Mouse (Mus musculus) myocyte (in vitro differentiated cells): ENCODE results near the gene Ung. TPM values are rescaled to one million over a fixed set of nuclear protein-coding genes. Genes with fewer than 3 reads are reported as not detected.

ENCODE experiments used
- H3K27me3 ChIP-seq: one replicate; pipeline ENCODE4 v1.6.1; 2011; ENCODE audit not compliant: control insufficient read depth, insufficient read depth, insufficient read length
- H3K36me3 ChIP-seq: one replicate; pipeline ENCODE4 v1.6.1; 2011; ENCODE audit not compliant: control insufficient read depth, insufficient read depth
- H3K4me2 ChIP-seq: one replicate; pipeline ENCODE4 v1.6.1; 2011; ENCODE audit warnings: low read depth, control low read depth
- H3K4me3 ChIP-seq: one replicate; pipeline ENCODE4 v1.5.1; 2011; ENCODE audit warnings: mild to moderate bottlenecking, control low read depth, moderate library complexity
- H3K79me2 ChIP-seq: one replicate; pipeline ENCODE4 v1.6.1; 2011; ENCODE audit not compliant: control insufficient read depth, insufficient read depth
- H3ac ChIP-seq: one replicate; pipeline ENCODE4 v1.6.1; 2011; ENCODE audit not compliant: control insufficient read depth, insufficient read length
- CEBPB ChIP-seq: IDR thresholded peaks from 2 replicates; pipeline ENCODE4 v1.6.1; 2011; ENCODE audit warnings: mild to moderate bottlenecking, moderate library complexity; ENCODE audit not compliant: poor library complexity, insufficient read depth, severe bottlenecking
- E2F4 ChIP-seq: IDR thresholded peaks from one replicate; pipeline ENCODE4 v1.6.1; 2011; ENCODE audit warnings: mild to moderate bottlenecking, control low read depth, moderate library complexity; ENCODE audit not compliant: insufficient read depth
- MAX ChIP-seq: IDR thresholded peaks from one replicate; pipeline ENCODE4 v1.6.1; 2011; ENCODE audit warnings: low read depth, mild to moderate bottlenecking, control low read depth
- MYOD1 ChIP-seq, 3 experiments: IDR thresholded peaks; one replicate each; pipeline ENCODE4 v1.6.1; 2011; ENCODE audit warnings: control low read depth in 2 of 3, low read depth in 2 of 3, mild to moderate bottlenecking in 2 of 3, moderate library complexity in 1 of 3; ENCODE audit not compliant: insufficient read length in 2 of 3, control insufficient read depth in 1 of 3
- MYOG ChIP-seq, 3 experiments: IDR thresholded peaks; one replicate each; pipeline ENCODE4 v1.6.1; 2011; ENCODE audit warnings: control low read depth in 2 of 3, low read depth in 2 of 3, mild to moderate bottlenecking in 2 of 3; ENCODE audit not compliant: insufficient read length in 2 of 3, control insufficient read depth in 1 of 3, insufficient read depth in 1 of 3
- POLR2A ChIP-seq: IDR thresholded peaks from one replicate; pipeline ENCODE4 v1.6.1; 2011; ENCODE audit warnings: low read depth, mild to moderate bottlenecking, control low read depth, moderate library complexity; ENCODE audit not compliant: insufficient read length
- POLR2AphosphoS2 ChIP-seq: IDR thresholded peaks from one replicate; pipeline ENCODE4 v1.6.1; 2011; ENCODE audit warnings: low read depth, control low read depth; ENCODE audit not compliant: insufficient read length
- REST ChIP-seq: IDR thresholded peaks from one replicate; pipeline ENCODE4 v1.6.1; 2011; ENCODE audit warnings: mild to moderate bottlenecking, control low read depth, moderate library complexity; ENCODE audit not compliant: insufficient read depth, insufficient read length
- SRF ChIP-seq: IDR thresholded peaks from one replicate; pipeline ENCODE4 v1.6.1; 2011; ENCODE audit warnings: low read depth; ENCODE audit not compliant: control insufficient read depth, insufficient read length
- TCF12 ChIP-seq: IDR thresholded peaks from one replicate; pipeline ENCODE4 v1.6.1; 2011; ENCODE audit warnings: mild to moderate bottlenecking, control low read depth; ENCODE audit not compliant: poor library complexity, insufficient read depth, severe bottlenecking
- TCF3 ChIP-seq: IDR thresholded peaks from one replicate; pipeline ENCODE4 v1.6.1; 2011; ENCODE audit warnings: low read depth, control low read depth; ENCODE audit not compliant: insufficient read length
- USF1 ChIP-seq: IDR thresholded peaks from one replicate; pipeline ENCODE4 v1.6.1; 2011; ENCODE audit warnings: low read depth, mild to moderate bottlenecking, control low read depth, moderate library complexity
- polyA plus RNA-seq: library from polyadenylated mRNA; unstranded; fragments of >200 nt; fragmentation: generic; extraction: Trizol; gene quantifications from one replicate; pipeline ENCODE4 v1.2.1, GENCODE M21; 2012; ENCODE audit warnings: missing spikeins

The Ung gene
- polyA plus RNA-seq, 1 experiment: 2.7 TPM

GRCm38 (mm10) chr5:114147043-114147972 is 17.1 kb downstream of the Ung start:
- TF ChIP-seq MAX (no peak), POLR2A (no peak), TCF12 (no peak), MYOD1 (IDR thresholded peaks at IDR 0.05; ENCODE audit: control insufficient read depth in 1 of 3, insufficient read length in 2 of 3, low read depth in 2 of 3) (no peak), CEBPB (no peak)
- H3K79me2 ChIP-seq: no peaks in the 10 kb centered on the region
- no peak overlapping the region for H3ac ChIP-seq
- H3K4me3 ChIP-seq: no peak overlapping the region
- no peak overlapping the region for H3K4me2 ChIP-seq
- no peaks in the 10 kb centered on the region for H3K36me3 ChIP-seq
- peaks cover 17% of the 10 kb centered on the region for H3K27me3 ChIP-seq

DNA sequence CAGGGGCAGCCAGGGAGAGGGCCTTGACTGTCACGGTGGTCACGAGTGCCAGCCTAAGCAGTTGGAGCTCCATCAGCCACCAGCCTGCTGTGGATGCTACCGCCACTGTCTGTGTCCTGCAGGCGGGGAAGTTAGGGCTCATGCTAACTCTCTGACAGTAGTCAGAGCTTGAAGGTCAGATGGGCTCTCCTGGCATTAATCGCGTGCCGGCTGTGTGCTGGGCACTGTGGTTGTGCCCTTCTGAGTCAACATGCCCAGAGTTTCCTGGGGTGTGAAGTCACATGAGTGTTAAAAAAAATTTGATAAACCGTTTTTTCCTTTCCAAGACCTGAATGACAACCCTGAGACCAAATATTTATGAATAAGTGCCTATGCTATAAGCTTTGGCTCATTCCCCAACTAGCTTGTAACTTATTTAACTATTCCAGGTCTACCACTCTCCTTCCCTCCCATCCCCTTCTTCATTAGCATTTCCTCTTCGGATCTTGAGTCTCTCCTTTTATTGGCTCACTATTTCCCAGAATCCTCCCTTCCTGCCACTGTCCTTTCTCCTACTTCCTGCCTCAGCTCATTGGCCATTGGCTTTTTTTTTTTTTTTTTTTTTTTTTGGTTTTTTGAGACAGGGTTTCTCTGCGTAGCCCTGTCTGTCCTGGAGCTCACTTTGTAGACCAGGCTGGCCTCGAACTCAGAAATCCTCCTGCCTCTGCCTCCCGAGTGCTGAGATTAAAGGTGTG is 22.3 kb downstream of the Ung start:
- Histone ChIP-seq H3K27me3 (peaks cover 10% of the 10 kb centered on the region), H3K4me2 (no peak overlapping the region), H3K79me2 (no peaks in the 10 kb centered on the region), H3K36me3 (no peaks in the 10 kb centered on the region), H3K4me3 (no peak overlapping the region), H3ac (no peak overlapping the region)
- TF ChIP-seq MAX: no peak
- TF ChIP-seq CEBPB: no peak
- TF ChIP-seq MYOD1 (IDR thresholded peaks at IDR 0.05; ENCODE audit: control insufficient read depth in 1 of 3, insufficient read length in 2 of 3, low read depth in 2 of 3): no peak
- TF ChIP-seq USF1: no peak
- TF ChIP-seq SRF: no peak

DNA sequence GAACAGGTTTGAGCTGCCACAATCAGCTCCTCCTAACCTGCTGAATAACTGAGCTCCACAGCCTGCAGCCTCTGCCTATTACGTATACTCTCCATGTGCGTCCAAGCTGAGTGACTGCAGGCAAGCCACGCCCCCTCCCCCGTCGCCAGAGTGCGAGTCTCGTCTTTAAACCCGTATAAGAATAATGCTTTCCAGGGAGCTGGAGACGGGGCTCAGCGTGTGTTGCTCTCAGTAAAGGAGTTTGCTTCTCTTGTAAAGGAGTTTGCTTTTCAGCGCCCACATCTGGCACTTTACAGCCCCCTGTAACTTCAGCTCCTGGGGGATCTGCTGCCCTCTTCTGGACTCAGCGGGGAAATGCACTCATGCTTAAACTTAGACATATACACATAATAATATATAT is 23.3 kb downstream of the Ung start:
- Histone ChIP-seq H3K79me2 (no peaks in the 10 kb centered on the region), H3K27me3 (peaks cover 10% of the 10 kb centered on the region), H3K4me3 (no peak overlapping the region), H3K4me2 (no peak overlapping the region), H3ac (no peak overlapping the region), H3K36me3 (no peaks in the 10 kb centered on the region)
- TF ChIP-seq REST (no peak), MYOG (IDR thresholded peaks at IDR 0.05; ENCODE audit: control insufficient read depth in 1 of 3, insufficient read depth in 1 of 3, insufficient read length in 2 of 3, low read depth in 2 of 3) (no peak), TCF3 (no peak), CEBPB (no peak), POLR2A (no peak), USF1 (no peak), POLR2AphosphoS2 (no peak), E2F4 (no peak), SRF (no peak)

DNA sequence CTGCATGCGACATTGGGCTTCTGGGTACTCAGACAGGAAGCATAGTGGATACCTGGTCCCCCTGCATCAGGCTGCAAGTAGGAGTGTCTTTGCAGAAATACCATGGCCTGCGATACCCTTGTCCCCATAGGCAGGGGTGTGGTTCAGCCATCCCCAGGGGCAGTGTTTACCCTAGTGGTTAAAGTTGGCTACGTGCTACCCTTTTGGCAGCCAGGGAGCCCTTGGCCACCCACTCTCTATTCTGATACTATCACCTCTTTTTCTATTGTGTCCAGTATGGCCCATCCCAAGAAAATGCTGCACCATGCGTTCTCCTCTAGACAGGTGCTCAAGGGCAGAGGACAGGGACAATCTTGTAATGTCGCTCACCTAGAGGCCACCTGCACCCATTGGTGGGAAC is 24.6 kb downstream of the Ung start:
- Histone ChIP-seq H3K4me2 (no peak overlapping the region), H3K36me3 (no peaks in the 10 kb centered on the region), H3K27me3 (peaks cover 10% of the 10 kb centered on the region), H3K4me3 (no peak overlapping the region), H3ac (no peak overlapping the region), H3K79me2 (no peaks in the 10 kb centered on the region)
- no peak for TF ChIP-seq USF1
- no peak for TF ChIP-seq TCF12
- no peak for TF ChIP-seq TCF3
- no peak for TF ChIP-seq MYOG (IDR thresholded peaks at IDR 0.05; ENCODE audit: control insufficient read depth in 1 of 3, insufficient read depth in 1 of 3, insufficient read length in 2 of 3, low read depth in 2 of 3)
- no peak for TF ChIP-seq MYOD1 (IDR thresholded peaks at IDR 0.05; ENCODE audit: control insufficient read depth in 1 of 3, insufficient read length in 2 of 3, low read depth in 2 of 3)
- no peak for TF ChIP-seq REST
- no peak for TF ChIP-seq CEBPB
- TF ChIP-seq SRF: no peak
- TF ChIP-seq POLR2A: no peak
- TF ChIP-seq MAX: no peak
- no peak for TF ChIP-seq E2F4
- no peak for TF ChIP-seq POLR2AphosphoS2
